Mouse (Mus musculus): ENCODE measurements around the gene Pnpla1. TPM values are rescaled to one million over a fixed set of nuclear protein-coding genes. Genes with fewer than 3 reads are reported as not detected.

Gene Pnpla1
- total and polyA plus RNA-seq, 3 experiments = not detected

DNA sequence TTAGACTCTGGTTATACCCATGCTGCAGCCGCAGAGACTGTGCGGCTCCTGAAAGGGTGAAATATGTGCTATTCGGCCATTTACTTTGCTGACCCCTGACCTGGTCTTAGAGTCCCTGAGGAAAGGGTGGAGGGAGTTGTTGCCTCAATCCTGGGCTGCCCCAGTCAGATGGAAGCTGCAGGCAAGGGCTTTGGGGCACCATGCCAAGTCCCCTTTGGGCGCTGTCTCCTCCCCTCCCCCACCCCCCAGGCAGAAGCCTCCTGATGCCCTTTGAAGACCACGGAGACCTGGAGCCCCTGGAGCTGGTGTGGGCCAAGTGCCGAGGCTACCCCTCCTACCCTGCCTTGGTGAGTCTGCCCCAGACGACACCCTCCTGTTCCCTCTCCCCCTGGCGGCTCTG is 27.1 kb upstream of the Pnpla1 start:
- no peak overlapping the region for H3K9ac ChIP-seq (ENCODE audit: insufficient read depth, low read depth)
- H3K4me3 ChIP-seq (replicated peaks in 1 of 3; ENCODE audit: low read depth in 2 of 3, low read length in 2 of 3, poor library complexity in 1 of 3) = no peak overlapping the region
- no peak for DNase-seq (ENCODE audit: extremely low read depth)
- TF ChIP-seq ZKSCAN1 (IDR thresholded peaks at IDR 0.05; ENCODE audit: borderline replicate concordance, low read depth, low read length) (no peak), USF1 (IDR thresholded peaks at IDR 0.05; ENCODE audit: low read depth, low read length) (no peak), RAD21 (IDR thresholded peaks at IDR 0.05; ENCODE audit: low read depth, low read length) (no peak), UBTF (IDR thresholded peaks at IDR 0.05; ENCODE audit: low read depth, low read length) (no peak), POLR2AphosphoS2 (IDR thresholded peaks at IDR 0.05; ENCODE audit: low read depth, low read length) (no peak), ZMIZ1 (IDR thresholded peaks at IDR 0.05; ENCODE audit: low read depth, low read length) (no peak), KAT2A (IDR thresholded peaks at IDR 0.05; ENCODE audit: insufficient replicate concordance, low read length) (no peak), SMC3 (IDR thresholded peaks at IDR 0.05; ENCODE audit: low read depth, low read length) (no peak), EP300 (IDR thresholded peaks at IDR 0.05; ENCODE audit: low read length) (no peak), JUND (conservative IDR thresholded peaks at IDR 0.05; ENCODE audit: low read depth, low read length) (no peak), MAZ (IDR thresholded peaks at IDR 0.05; ENCODE audit: low read depth, low read length) (no peak), USF2 (conservative IDR thresholded peaks at IDR 0.05; ENCODE audit: low read depth, low read length) (no peak), CHD1 (IDR thresholded peaks at IDR 0.05; ENCODE audit: low read depth, low read length) (no peak), MEF2A (IDR thresholded peaks at IDR 0.05; ENCODE audit: borderline replicate concordance, low read depth, low read length) (no peak), MXI1 (IDR thresholded peaks at IDR 0.05; ENCODE audit: low read depth, low read length) (no peak)
- peaks cover 5 to 26% of the 10 kb centered on the region in 2 experiments for H3K4me1 ChIP-seq (ENCODE audit: control insufficient read depth in 1 of 2, insufficient read depth in 2 of 2)
- no peak overlapping the region for H3K4me2 ChIP-seq (ENCODE audit: insufficient read depth, low read depth, poor library complexity, severe bottlenecking)
- dilution Hi-C loops (cut with MboI; ENCODE audit: extremely low pct_ligation_motif_present, extremely low pct_unique_long_range_greater_than_20kb, low sequenced_read_pairs) (no loop called here), in situ Hi-C loops (cut with MboI; ENCODE audit: low pct_ligation_motif_present, low pct_unique_long_range_greater_than_20kb, low sequenced_read_pairs) (no loop called here)
- H3K27ac ChIP-seq (ENCODE audit: insufficient read depth, low read depth) = no peak overlapping the region
- H3K27me3 ChIP-seq (replicated peaks) = no peaks in the 10 kb centered on the region
- H3K79me2 ChIP-seq (replicated peaks; ENCODE audit: control insufficient read depth, extremely low read depth, insufficient read depth, poor library complexity, severe bottlenecking) = no peaks in the 10 kb centered on the region
- no peaks in the 10 kb centered on the region for H3K9me3 ChIP-seq (replicated peaks; ENCODE audit: low read length)
- H3K36me3 ChIP-seq (replicated peaks in 1 of 2; ENCODE audit: control insufficient read depth in 1 of 2, insufficient read depth in 1 of 2, low read length in 1 of 2) = peaks cover 19 to 71% of the 10 kb centered on the region in 2 experiments

- peaks cover 0 to 20% of the 10 kb centered on the region in 2 experiments; a peak in 3 of 4 replicates for H3K4me1 ChIP-seq (ENCODE audit: control insufficient read depth in 1 of 2, insufficient read depth in 2 of 2)
- no peaks in the 10 kb centered on the region for H3K79me2 ChIP-seq (replicated peaks; ENCODE audit: control insufficient read depth, extremely low read depth, insufficient read depth, poor library complexity, severe bottlenecking)
- no peaks in the 10 kb centered on the region for H3K27me3 ChIP-seq (replicated peaks)
- DNase-seq (ENCODE audit: extremely low read depth) = no peak
- H3K4me2 ChIP-seq (ENCODE audit: insufficient read depth, low read depth, poor library complexity, severe bottlenecking) = no peak overlapping the region
- peaks cover 16 to 73% of the 10 kb centered on the region in 2 experiments for H3K36me3 ChIP-seq (replicated peaks in 1 of 2; ENCODE audit: control insufficient read depth in 1 of 2, insufficient read depth in 1 of 2, low read length in 1 of 2)
- in situ Hi-C loops (cut with MboI; ENCODE audit: low pct_ligation_motif_present, low pct_unique_long_range_greater_than_20kb, low sequenced_read_pairs) (no loop called here), dilution Hi-C loops (cut with MboI; ENCODE audit: extremely low pct_ligation_motif_present, extremely low pct_unique_long_range_greater_than_20kb, low sequenced_read_pairs) (no loop called here)
- no peaks in the 10 kb centered on the region for H3K9me3 ChIP-seq (replicated peaks; ENCODE audit: low read length)
- no peak overlapping the region for H3K9ac ChIP-seq (ENCODE audit: insufficient read depth, low read depth)
- no peak overlapping the region for H3K27ac ChIP-seq (ENCODE audit: insufficient read depth, low read depth)
- TF ChIP-seq POLR2A (IDR thresholded peaks at IDR 0.05; ENCODE audit: low read depth, low read length) (no peak), RAD21 (IDR thresholded peaks at IDR 0.05; ENCODE audit: low read depth, low read length) (no peak), JUN (IDR thresholded peaks at IDR 0.05; ENCODE audit: insufficient read depth, low read depth, low read length) (no peak), MAZ (IDR thresholded peaks at IDR 0.05; ENCODE audit: low read depth, low read length) (no peak), UBTF (IDR thresholded peaks at IDR 0.05; ENCODE audit: low read depth, low read length) (no peak), NELFE (IDR thresholded peaks at IDR 0.05; ENCODE audit: low read depth, low read length) (no peak), CHD1 (IDR thresholded peaks at IDR 0.05; ENCODE audit: low read depth, low read length) (no peak), RCOR1 (conservative IDR thresholded peaks at IDR 0.05; ENCODE audit: low read depth, low read length) (no peak), PAX5 (IDR thresholded peaks at IDR 0.05; ENCODE audit: low read length) (no peak), MEF2A (IDR thresholded peaks at IDR 0.05; ENCODE audit: borderline replicate concordance, low read depth, low read length) (no peak), TBP (conservative IDR thresholded peaks at IDR 0.05; ENCODE audit: low read depth, low read length) (no peak), HCFC1 (IDR thresholded peaks at IDR 0.05; ENCODE audit: low read depth, low read length) (no peak), CHD2 (IDR thresholded peaks at IDR 0.05; ENCODE audit: low read length) (no peak), EP300 (IDR thresholded peaks at IDR 0.05; ENCODE audit: low read length) (no peak), ZNF384 (IDR thresholded peaks at IDR 0.05; ENCODE audit: low read depth, low read length) (no peak), USF2 (conservative IDR thresholded peaks at IDR 0.05; ENCODE audit: low read depth, low read length) (no peak), MXI1 (IDR thresholded peaks at IDR 0.05; ENCODE audit: low read depth, low read length) (no peak), BHLHE40 (IDR thresholded peaks at IDR 0.05; ENCODE audit: low read depth, low read length) (no peak)
- H3K4me3 ChIP-seq (replicated peaks in 1 of 3; ENCODE audit: low read depth in 2 of 3, low read length in 2 of 3, poor library complexity in 1 of 3) = no peak overlapping the region
These were observed 26.2 kb upstream of the Pnpla1 start for GRCm38 (mm10) chr17:28832040-28832439.

Data from CH12.LX (cell line).